Mouse (Mus musculus) 3134 (cell line): ENCODE data around the gene Myh4.

Source experiments
- DNase-seq: peaks from one replicate; pipeline ENCODE4 v3.0.0-alpha.2; 2011; ENCODE audit warnings: low spot score; ENCODE audit not compliant: insufficient read length; ENCODE audit errors: extremely low read depth

Myh4 gene

GRCm38 (mm10) chr11:67237481-67238079, at the start of gene Myh4:
Gene Myh4 (plus strand): TSS chr11:67238029.
- DNase-seq, result no peak

GRCm38 (mm10) chr11:67190316-67190715, 47.5 kb upstream of the Myh4 start:
- no peak for DNase-seq

- no peak for DNase-seq
Observed at GRCm38 (mm10) chr11:67190814-67191213, 47.0 kb upstream of the Myh4 start.

GRCm38 (mm10) chr11:67191496-67191895, 46.3 kb upstream of the Myh4 start:
- no peak for DNase-seq

- DNase-seq, result no peak
Observed at GRCm38 (mm10) chr11:67199321-67199720, 38.5 kb upstream of the Myh4 start.

GRCm38 (mm10) chr11:67199752-67200151, 38.1 kb upstream of the Myh4 start, which contains the start of gene Myh1:
Gene Myh1 (plus strand): TSS chr11:67200052.
- no peak for DNase-seq

- DNase-seq, result no peak
Observed at GRCm38 (mm10) chr11:67204766-67205165, 33.1 kb upstream of the Myh4 start.

GRCm38 (mm10) chr11:67221803-67222202, 16.0 kb upstream of the Myh4 start:
- DNase-seq, result no peak

GRCm38 (mm10) chr11:67224466-67224865, 13.4 kb upstream of the Myh4 start:
- DNase-seq, result no peak

- DNase-seq, result no peak
Observed at GRCm38 (mm10) chr11:67228731-67229130, 9.1 kb upstream of the Myh4 start.

GRCm38 (mm10) chr11:67229166-67229565, 8.7 kb upstream of the Myh4 start:
- no peak for DNase-seq

GRCm38 (mm10) chr11:67229946-67230345, 7.9 kb upstream of the Myh4 start:
- no peak for DNase-seq

GRCm38 (mm10) chr11:67235639-67236358, 2.0 kb upstream of the Myh4 start:
- DNase-seq, result no peak

- DNase-seq, result no peak
Observed at GRCm38 (mm10) chr11:67236799-67237198, 1.0 kb upstream of the Myh4 start.

- no peak for DNase-seq
Observed at GRCm38 (mm10) chr11:67241051-67241450, 3.2 kb downstream of the Myh4 start.

- no peak for DNase-seq
Observed at GRCm38 (mm10) chr11:67253691-67254090, 15.9 kb downstream of the Myh4 start.

- no peak for DNase-seq
Observed at GRCm38 (mm10) chr11:67257048-67257447, 19.2 kb downstream of the Myh4 start.

- DNase-seq, result no peak
Observed at GRCm38 (mm10) chr11:67260956-67261355, 23.1 kb downstream of the Myh4 start.

- no peak for DNase-seq
Observed at GRCm38 (mm10) chr11:67276601-67277174, 38.9 kb downstream of the Myh4 start, which contains the start of gene Myh8. Gene Myh8 (plus strand): TSS chr11:67277124.

GRCm38 (mm10) chr11:67293440-67293839, 55.6 kb downstream of the Myh4 start:
- DNase-seq, result no peak
